Mouse (Mus musculus): ENCODE results near the gene Ucp1.

Gene Ucp1

GRCm38 (mm10) chr8:83315691-83316090, 25.5 kb downstream of the Ucp1 start:
- ChIA-PET CTCF (interaction anchor here in 2 of 4 experiments (1.3 to 2.1 kb wide), 2 partner anchors 27 to 55 kb away, joined by 3 to 7 read pairs; no protein-coding TSS in a partner anchor), POLR2A (interaction anchor here in 2 of 4 experiments (0.6 to 1.6 kb wide), 5 partner anchors 13 to 1556 kb away, joined by 3 to 6 read pairs (median 4); partner anchors contain the start of gene Elmod2 (in 1 of the 2))

- ChIA-PET CTCF (interaction anchor here in 1 of 4 experiments (1.8 to 4.8 kb wide), 2 partner anchors 31 to 60 kb away, joined by 7 to 40 read pairs; partner anchors contain the start of gene Ucp1), POLR2A (interaction anchor here in 3 of 4 experiments (0.7 to 1.5 kb wide), 7 partner anchors 9 to 156 kb away, joined by 3 to 4 read pairs (median 3); partner anchors contain the start of gene Tbc1d9 (in 1 of the 3))
Observed at GRCm38 (mm10) chr8:83320543-83320942, 30.4 kb downstream of the Ucp1 start.

- ChIA-PET CTCF (interaction anchor here in 3 of 4 experiments (0.5 to 4.8 kb wide), 9 partner anchors 9 to 300 kb away, joined by 3 to 40 read pairs (median 4); partner anchors contain the start of gene Elmod2 (in 1 of the 3)), POLR2A (interaction anchor here in 3 of 4 experiments (1.1 to 2.1 kb wide), 9 partner anchors 9 to 80 kb away, joined by 3 to 11 read pairs (median 4); partner anchors contain the start of gene Elmod2 (in 2 of the 3))
Observed at GRCm38 (mm10) chr8:83322374-83322773, 32.2 kb downstream of the Ucp1 start.

DNA sequence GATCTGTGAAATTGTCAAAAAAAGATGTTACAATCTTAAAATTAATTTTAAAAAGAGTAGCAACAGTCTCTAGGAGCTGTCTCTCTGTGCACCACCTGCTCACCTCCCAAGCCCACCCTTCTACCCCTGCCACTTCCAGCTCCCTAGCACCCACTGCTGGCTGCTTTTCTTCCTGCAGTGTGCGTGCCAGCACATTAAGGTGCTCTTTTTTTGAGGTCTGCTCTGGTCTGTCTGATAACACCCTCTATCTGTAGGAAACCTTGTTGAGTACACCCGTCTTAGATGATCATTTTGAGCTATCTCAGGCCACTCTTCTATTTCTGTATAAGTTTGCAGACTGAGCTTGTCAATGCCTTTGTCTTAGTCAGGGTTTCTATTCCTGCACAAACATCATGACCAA, 32.9 kb downstream of the Ucp1 start:
- POLR2A ChIA-PET, result interaction anchor here in 3 of 4 experiments (1.1 to 2.1 kb wide), 7 partner anchors 8 to 64 kb away, joined by 3 to 11 read pairs (median 6); partner anchors contain the start of gene Elmod2 (in 2 of the 3)
- CTCF ChIA-PET, result interaction anchor here in 3 of 4 experiments (0.5 to 4.8 kb wide), 9 partner anchors 9 to 553 kb away, joined by 3 to 40 read pairs (median 3); partner anchors contain the start of gene Elmod2 (in 1 of the 3)

- ChIA-PET POLR2A (interaction anchor here in 2 of 4 experiments (0.6 to 1.1 kb wide), 2 partner anchors 13 to 81 kb away, joined by 3 to 6 read pairs; no protein-coding TSS in a partner anchor), CTCF (no interaction called here)
Observed at GRCm38 (mm10) chr8:83327889-83328288, 37.7 kb downstream of the Ucp1 start.

- POLR2A ChIA-PET, result interaction anchor here in 3 of 4 experiments (0.6 to 1.7 kb wide), 14 partner anchors 9 to 1202 kb away, joined by 3 to 7 read pairs (median 4); partner anchors contain the start of genes Mgat4d (in 1 of the 3), Ndufb7 (in 1 of the 3) and Tbc1d9 (in 1 of the 3)
- CTCF ChIA-PET, result interaction anchor here in 2 of 4 experiments (1.0 to 1.7 kb wide), 4 partner anchors 9 to 71 kb away, joined by 4 to 6 read pairs (median 4); no protein-coding TSS in a partner anchor
Observed at GRCm38 (mm10) chr8:83331567-83331898, 41.4 kb downstream of the Ucp1 start.

DNA sequence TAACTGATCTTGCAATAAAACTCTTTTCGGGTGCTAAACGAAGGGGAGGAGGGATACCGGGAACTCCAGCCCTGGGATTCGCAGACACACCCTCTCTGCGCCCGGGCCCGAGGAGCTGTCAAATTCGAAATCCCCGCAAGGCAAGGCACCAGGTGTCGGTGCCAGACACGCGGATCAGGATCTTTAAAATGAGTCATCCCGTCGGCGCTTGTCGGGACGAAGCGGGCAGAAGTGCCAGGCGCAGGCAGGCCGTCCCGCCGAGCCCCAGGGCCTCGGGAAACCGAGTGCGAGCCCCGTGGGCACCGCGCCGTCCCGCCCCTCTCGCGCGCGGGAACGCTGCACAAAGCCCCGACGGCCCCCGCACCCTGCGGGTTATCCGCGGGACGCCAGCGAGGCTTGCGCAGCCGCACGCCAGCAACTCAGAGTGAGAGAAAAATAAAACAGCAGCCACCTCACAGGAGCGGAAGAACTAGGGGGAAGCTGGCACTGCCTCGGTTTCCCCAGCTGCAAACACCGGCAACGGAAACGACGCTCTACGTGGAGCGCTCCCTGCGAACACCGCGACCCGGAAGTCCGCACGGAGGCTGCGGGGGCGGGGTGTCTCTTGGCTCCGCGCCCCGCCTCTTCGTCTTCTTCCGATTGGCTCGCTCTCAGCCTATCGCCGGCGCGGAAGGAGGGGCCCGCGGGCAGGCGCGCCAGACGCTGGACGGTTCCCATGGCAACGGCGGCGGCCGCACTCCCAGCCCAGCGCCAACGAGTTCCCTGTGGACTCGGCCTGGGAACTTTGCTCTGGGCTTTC, 41.9 kb downstream of the Ucp1 start, which contains the start of gene Elmod2:
Gene Elmod2, minus strand, starts transcription at position 588 of the 799 bp plus-strand sequence.
- ChIA-PET CTCF (interaction anchor here in 2 of 4 experiments (0.7 to 1.7 kb wide), 5 partner anchors 9 to 72 kb away, joined by 3 to 6 read pairs (median 4); no protein-coding TSS in a partner anchor), POLR2A (interaction anchor here in 3 of 4 experiments (0.9 to 1.7 kb wide), 13 partner anchors 9 to 264 kb away, joined by 3 to 7 read pairs (median 4); partner anchors contain the start of genes Mgat4d (in 1 of the 3), Ndufb7 (in 1 of the 3) and Tbc1d9 (in 1 of the 3))

- POLR2A ChIA-PET, result interaction anchor here in 2 of 4 experiments (1.2 to 1.7 kb wide), 7 partner anchors 10 to 263 kb away, joined by 3 to 7 read pairs (median 5); partner anchors contain the start of gene Tbc1d9 (in 1 of the 2)
- CTCF ChIA-PET, result interaction anchor here in 1 of 4 experiments (1.7 kb wide), 2 partner anchors 10 kb away, joined by 4 to 6 read pairs; no protein-coding TSS in a partner anchor
Observed at GRCm38 (mm10) chr8:83332864-83333263, 42.7 kb downstream of the Ucp1 start.

- ChIA-PET POLR2A (interaction anchor here in 2 of 4 experiments (1.3 to 1.6 kb wide), 2 partner anchors 81 kb away, joined by 4 to 7 read pairs; no protein-coding TSS in a partner anchor), CTCF (interaction anchor here (1.0 to 3.4 kb wide), 9 partner anchors 12 to 109 kb away, joined by 3 to 57 read pairs (median 5); no protein-coding TSS in a partner anchor)
Observed at GRCm38 (mm10) chr8:83342076-83342475, 51.9 kb downstream of the Ucp1 start.

DNA sequence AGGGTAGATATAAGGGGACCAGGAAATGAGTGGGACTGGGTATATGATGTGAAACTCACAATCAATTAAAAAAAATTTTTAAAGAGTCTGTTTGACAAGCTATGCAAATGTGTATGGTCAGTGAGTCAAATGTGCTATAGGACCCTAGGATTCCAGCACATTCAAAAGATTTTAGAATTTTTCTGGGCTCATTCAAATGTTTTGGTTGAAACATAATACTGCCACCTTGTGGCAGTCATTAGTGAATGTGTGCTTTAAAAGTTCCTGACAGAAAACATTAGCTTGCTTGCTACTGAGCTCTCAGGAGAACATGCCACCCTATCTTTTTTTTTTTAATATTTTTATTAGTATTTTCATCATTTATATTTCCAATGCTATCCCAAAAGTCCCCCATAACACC, 52.5 kb downstream of the Ucp1 start:
- CTCF ChIA-PET, result interaction anchor here (0.5 to 3.4 kb wide), 28 partner anchors 11 to 1667 kb away, joined by 3 to 57 read pairs (median 4); partner anchors contain the start of genes Elmod2 (in 2 of the 4), Rnf150 (in 1 of the 4) and Ucp1 (in 1 of the 4)

More for the DNA sequence above, 52.5 kb downstream of the Ucp1 start:
- POLR2A ChIA-PET, result interaction anchor here in 2 of 4 experiments (0.7 to 1.6 kb wide), 3 partner anchors 82 to 1989 kb away, joined by 4 to 7 read pairs (median 4); no protein-coding TSS in a partner anchor

Data from embryonic stem cell, embryonic (primary cell).